Mouse (Mus musculus): ENCODE data around the gene Ube2h.
"Not testable (repeated sequence)": the region's sequence is repeated elsewhere in the genome, so short reads cannot be mapped to it uniquely, and the experiment has no call there.

Ube2h gene

GRCm38 (mm10) chr6:30242928-30243327 is 61.4 kb downstream of the Ube2h start:
- no peak for DNase-seq

- DNase-seq = no peak
Observed at GRCm38 (mm10) chr6:30240105-30240504, 64.2 kb downstream of the Ube2h start.

- no peak for DNase-seq
Observed at GRCm38 (mm10) chr6:30239207-30239606, 65.1 kb downstream of the Ube2h start.

- no peak for DNase-seq
Observed at GRCm38 (mm10) chr6:30238079-30238478, 66.3 kb downstream of the Ube2h start.

GRCm38 (mm10) chr6:30236564-30236963 is 67.8 kb downstream of the Ube2h start:
- DNase-seq = no peak

GRCm38 (mm10) chr6:30231758-30232293 is 72.5 kb downstream of the Ube2h start:
- no peak for DNase-seq

- no peak for DNase-seq
Observed at GRCm38 (mm10) chr6:30230246-30230645, 74.1 kb downstream of the Ube2h start.

- DNase-seq = no peak
Observed at GRCm38 (mm10) chr6:30228921-30229320, 75.4 kb downstream of the Ube2h start.

- no peak for DNase-seq
Observed at GRCm38 (mm10) chr6:30228353-30228752, 76.0 kb downstream of the Ube2h start.

GRCm38 (mm10) chr6:30226971-30227700 is 77.2 kb downstream of the Ube2h start:
- no peak for DNase-seq

GRCm38 (mm10) chr6:30224693-30225092 is 79.6 kb downstream of the Ube2h start:
- no peak for DNase-seq

GRCm38 (mm10) chr6:30222321-30222720 is 82.0 kb downstream of the Ube2h start:
- no peak for DNase-seq

- no peak for DNase-seq
Observed at GRCm38 (mm10) chr6:30217581-30217980, 86.8 kb downstream of the Ube2h start.

GRCm38 (mm10) chr6:30212468-30212867 is 91.9 kb downstream of the Ube2h start:
- peak; percentile 45 for DNase-seq

GRCm38 (mm10) chr6:30211641-30212455 is 92.5 kb downstream of the Ube2h start:
- peak; percentile 84 for DNase-seq

- peak; percentile 49 for DNase-seq
Observed at GRCm38 (mm10) chr6:30210788-30211187, 93.6 kb downstream of the Ube2h start.

GRCm38 (mm10) chr6:30208844-30209243 is 95.5 kb downstream of the Ube2h start:
- peak; percentile 26 for DNase-seq

GRCm38 (mm10) chr6:30205587-30206202 is 98.6 kb downstream of the Ube2h start:
- DNase-seq = peak; percentile 37

- DNase-seq = not testable (repeated sequence)
Observed at GRCm38 (mm10) chr6:30205180-30205538, 99.2 kb downstream of the Ube2h start.

GRCm38 (mm10) chr6:30204383-30205179 is 99.8 kb downstream of the Ube2h start:
- DNase-seq = no peak

- no peak for DNase-seq
Observed at GRCm38 (mm10) chr6:30196143-30196542, 108.2 kb downstream of the Ube2h start.

GRCm38 (mm10) chr6:30195656-30196055 is 108.7 kb downstream of the Ube2h start:
- DNase-seq = no peak

GRCm38 (mm10) chr6:30183624-30184023 is 120.7 kb downstream of the Ube2h start:
- no peak for DNase-seq

All from kidney, adult 11 months (tissue).